Mouse (Mus musculus): Measurements from ENCODE around the gene Abraxas2. TPM values are rescaled to one million over a fixed set of nuclear protein-coding genes. Genes with fewer than 3 reads are reported as not detected.

Abraxas2 gene
- total RNA-seq, 1 experiment from 2014 or later = 45.3 TPM

- ATAC-seq (replicated peaks in 1 of 2; ENCODE audit: insufficient read depth in 1 of 2, low FRiP score in 2 of 2, low TSS enrichment in 1 of 2, low read depth in 1 of 2, poor library complexity in 2 of 2, severe bottlenecking in 2 of 2) = no peak
Measured at GRCm38 (mm10) chr7:132890201-132890600, 31.2 kb downstream of the Abraxas2 start.

DNA sequence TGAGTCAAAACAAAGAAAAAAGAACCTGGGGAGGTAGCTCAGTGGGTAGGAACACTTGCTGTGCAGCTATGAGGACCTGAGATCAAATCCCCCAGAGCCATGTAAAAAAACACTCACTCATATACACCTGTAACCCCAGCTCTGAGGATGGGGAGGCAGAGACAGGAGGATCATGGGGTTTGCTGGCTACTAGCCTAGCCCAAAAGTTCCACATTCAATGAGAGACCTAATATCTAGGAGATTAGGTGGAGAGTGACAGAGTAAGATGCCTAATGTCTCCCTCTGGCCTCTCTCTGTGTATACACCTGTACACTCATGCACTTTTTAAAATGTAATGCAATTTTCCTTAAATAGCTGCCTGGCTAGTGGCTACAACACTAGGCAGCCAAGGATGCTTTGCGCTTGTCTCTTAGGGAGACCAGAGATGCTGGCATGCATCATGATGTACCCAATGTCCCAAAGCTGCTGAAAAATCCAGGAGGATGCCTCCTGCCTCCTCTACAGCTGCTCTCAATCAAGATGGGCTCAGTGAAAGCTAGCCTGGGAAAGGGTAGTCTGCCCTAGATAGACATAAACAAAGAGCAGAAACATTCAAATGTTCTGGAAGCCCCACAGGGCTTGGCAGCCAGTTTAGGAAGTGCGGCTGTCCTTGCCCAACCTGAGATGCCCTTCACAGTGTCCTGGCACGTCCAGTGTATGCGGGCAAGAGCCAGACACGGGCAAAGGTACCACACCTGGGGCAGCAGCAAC, 32.7 kb downstream of the Abraxas2 start:
- no peak for ATAC-seq (replicated peaks in 1 of 2; ENCODE audit: insufficient read depth in 1 of 2, low FRiP score in 2 of 2, low TSS enrichment in 1 of 2, low read depth in 1 of 2, poor library complexity in 2 of 2, severe bottlenecking in 2 of 2)

- no peak for ATAC-seq (replicated peaks in 1 of 2; ENCODE audit: insufficient read depth in 1 of 2, low FRiP score in 2 of 2, low TSS enrichment in 1 of 2, low read depth in 1 of 2, poor library complexity in 2 of 2, severe bottlenecking in 2 of 2)
Measured at GRCm38 (mm10) chr7:132892311-132892661, 33.3 kb downstream of the Abraxas2 start.

DNA sequence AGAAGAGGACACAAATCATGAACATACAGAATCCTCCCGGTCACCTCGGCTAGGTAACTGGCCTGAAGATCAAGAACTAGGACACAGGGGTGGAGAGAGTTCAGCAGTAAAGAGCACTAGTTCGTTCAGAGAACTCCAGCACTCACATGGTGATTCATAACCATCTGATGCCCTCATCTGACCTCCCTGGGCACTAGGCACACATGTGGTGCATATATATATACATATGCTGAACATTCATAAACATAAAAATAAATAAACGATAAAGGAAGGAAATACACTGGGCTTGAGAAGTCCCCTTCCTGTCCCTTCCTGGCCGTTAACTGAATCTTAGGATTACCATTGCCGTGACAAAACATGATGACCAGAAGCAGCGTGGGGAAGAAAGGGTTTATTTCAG, 33.8 kb downstream of the Abraxas2 start:
- ATAC-seq (replicated peaks in 1 of 2; ENCODE audit: insufficient read depth in 1 of 2, low FRiP score in 2 of 2, low TSS enrichment in 1 of 2, low read depth in 1 of 2, poor library complexity in 2 of 2, severe bottlenecking in 2 of 2) = no peak

DNA sequence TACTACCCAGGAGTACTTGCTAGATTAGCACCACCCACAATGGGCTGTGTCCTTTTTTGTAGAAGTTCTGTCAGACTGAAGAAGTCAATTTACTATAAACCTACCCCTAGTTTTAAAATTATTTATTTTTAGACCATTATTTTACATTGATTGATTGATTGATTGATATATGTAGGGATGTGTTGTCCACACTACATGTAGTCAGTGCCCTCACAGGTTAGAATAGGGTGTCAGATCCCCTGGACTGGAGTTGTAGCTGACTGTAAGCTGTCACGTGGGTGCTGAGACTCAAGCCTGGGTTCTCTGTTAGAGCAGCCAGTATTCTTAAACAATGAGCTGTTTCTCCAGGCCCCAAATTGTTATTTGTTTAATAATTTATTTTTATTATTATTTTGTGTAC, 34.3 kb downstream of the Abraxas2 start:
- ATAC-seq (replicated peaks in 1 of 2; ENCODE audit: insufficient read depth in 1 of 2, low FRiP score in 2 of 2, low TSS enrichment in 1 of 2, low read depth in 1 of 2, poor library complexity in 2 of 2, severe bottlenecking in 2 of 2) = no peak

DNA sequence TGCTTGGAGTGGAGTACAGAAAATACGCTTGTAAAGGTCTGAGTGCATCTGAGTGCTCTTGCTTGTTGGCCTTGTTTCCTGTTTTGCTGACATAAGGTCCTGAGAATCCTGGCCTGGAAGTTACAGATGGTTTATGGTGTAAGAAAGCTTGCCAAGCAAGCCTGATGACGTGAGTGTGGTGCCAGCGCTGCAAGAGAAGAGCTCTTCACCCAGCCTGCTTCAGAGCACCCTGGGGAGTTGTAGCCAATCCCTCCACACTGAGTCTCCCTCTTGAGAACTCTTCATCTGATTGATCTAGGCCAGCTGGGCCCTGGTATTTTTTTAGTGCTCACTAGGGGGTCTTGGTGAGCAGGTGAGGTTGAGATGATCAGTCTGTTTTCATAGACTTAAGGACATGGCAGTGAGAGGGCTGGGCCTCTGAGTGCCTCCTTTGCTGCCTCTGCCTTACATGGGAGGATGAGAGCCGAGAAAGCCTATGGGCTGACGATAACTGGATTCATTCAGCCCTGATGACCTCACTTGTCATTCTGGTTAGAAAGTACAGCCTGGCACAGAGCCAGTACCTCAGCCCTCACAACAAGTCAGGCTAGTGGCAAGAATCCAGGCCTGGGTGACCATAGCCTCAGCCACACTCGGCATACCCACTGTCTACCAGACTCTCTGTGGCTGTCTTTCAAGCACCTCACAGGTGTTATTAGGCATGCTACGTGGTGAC, 36.0 kb downstream of the Abraxas2 start:
- no peak for ATAC-seq (replicated peaks in 1 of 2; ENCODE audit: insufficient read depth in 1 of 2, low FRiP score in 2 of 2, low TSS enrichment in 1 of 2, low read depth in 1 of 2, poor library complexity in 2 of 2, severe bottlenecking in 2 of 2)

- ATAC-seq (replicated peaks in 1 of 2; ENCODE audit: insufficient read depth in 1 of 2, low FRiP score in 2 of 2, low TSS enrichment in 1 of 2, low read depth in 1 of 2, poor library complexity in 2 of 2, severe bottlenecking in 2 of 2) = no peak
Measured at GRCm38 (mm10) chr7:132896206-132896815, 37.3 kb downstream of the Abraxas2 start.

GRCm38 (mm10) chr7:132897258-132897657, 38.2 kb downstream of the Abraxas2 start:
- no peak for ATAC-seq (replicated peaks in 1 of 2; ENCODE audit: insufficient read depth in 1 of 2, low FRiP score in 2 of 2, low TSS enrichment in 1 of 2, low read depth in 1 of 2, poor library complexity in 2 of 2, severe bottlenecking in 2 of 2)

- ATAC-seq (replicated peaks in 1 of 2; ENCODE audit: insufficient read depth in 1 of 2, low FRiP score in 2 of 2, low TSS enrichment in 1 of 2, low read depth in 1 of 2, poor library complexity in 2 of 2, severe bottlenecking in 2 of 2) = no peak; a peak in 1 of 4 replicates
Measured at GRCm38 (mm10) chr7:132898234-132898633, 39.2 kb downstream of the Abraxas2 start.

DNA sequence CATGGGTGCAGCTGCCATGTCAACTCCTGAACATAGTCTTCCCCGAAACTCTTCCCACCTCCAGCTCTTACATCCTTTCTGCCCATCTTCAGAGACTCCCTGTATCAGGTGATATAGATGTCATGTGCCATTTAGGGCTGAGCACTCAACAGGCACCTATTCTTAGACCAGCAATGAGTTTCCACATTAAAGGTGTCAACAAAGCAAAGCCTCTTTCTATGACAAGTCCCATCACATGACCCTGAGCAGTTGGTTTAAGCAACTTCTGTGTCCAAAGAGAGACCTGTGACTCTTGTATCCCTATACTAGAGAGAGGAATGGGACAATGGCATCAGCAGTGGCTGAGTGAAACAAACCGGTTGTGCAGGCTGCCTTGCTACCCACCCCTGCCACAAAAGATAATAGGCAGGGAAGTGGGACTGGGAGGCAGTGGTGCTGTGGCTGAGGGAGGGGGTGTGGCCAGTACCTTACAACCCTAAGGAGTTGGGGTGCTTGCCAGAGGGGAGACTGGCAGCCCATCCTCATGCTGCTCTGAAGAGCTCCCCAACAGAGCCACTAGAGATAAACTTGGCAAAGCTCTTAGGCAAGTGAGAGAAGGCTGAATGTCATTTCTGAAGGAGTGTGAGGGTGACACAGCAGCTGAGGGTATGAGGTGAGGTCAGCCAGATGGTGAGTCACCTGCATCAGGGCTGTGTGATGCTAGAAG, 42.0 kb downstream of the Abraxas2 start:
- no peak for ATAC-seq (replicated peaks in 1 of 2; ENCODE audit: insufficient read depth in 1 of 2, low FRiP score in 2 of 2, low TSS enrichment in 1 of 2, low read depth in 1 of 2, poor library complexity in 2 of 2, severe bottlenecking in 2 of 2)

DNA sequence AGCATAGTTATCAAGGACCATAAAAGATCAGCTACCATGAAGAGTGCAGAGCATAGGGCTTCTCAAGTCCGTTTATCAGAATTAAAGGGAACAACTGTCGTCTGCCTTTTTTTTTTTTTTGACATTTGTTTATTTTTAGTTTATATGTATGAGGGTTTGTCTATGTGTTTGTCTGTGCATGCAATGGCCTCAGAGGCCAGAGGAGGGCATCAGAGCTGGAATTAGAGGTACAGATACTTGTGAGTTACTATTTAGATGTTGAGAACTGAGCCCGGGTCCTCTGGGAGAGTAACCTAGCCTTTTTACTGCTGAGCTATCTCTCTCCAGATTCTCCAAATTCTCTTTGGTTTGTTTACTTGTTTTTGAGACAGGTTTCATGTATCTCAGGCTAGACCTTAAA, 44.8 kb downstream of the Abraxas2 start:
- no peak for ATAC-seq (replicated peaks in 1 of 2; ENCODE audit: insufficient read depth in 1 of 2, low FRiP score in 2 of 2, low TSS enrichment in 1 of 2, low read depth in 1 of 2, poor library complexity in 2 of 2, severe bottlenecking in 2 of 2)

GRCm38 (mm10) chr7:132921971-132922370, 62.9 kb downstream of the Abraxas2 start:
- ATAC-seq (replicated peaks in 1 of 2; ENCODE audit: insufficient read depth in 1 of 2, low FRiP score in 2 of 2, low TSS enrichment in 1 of 2, low read depth in 1 of 2, poor library complexity in 2 of 2, severe bottlenecking in 2 of 2) = no peak

DNA sequence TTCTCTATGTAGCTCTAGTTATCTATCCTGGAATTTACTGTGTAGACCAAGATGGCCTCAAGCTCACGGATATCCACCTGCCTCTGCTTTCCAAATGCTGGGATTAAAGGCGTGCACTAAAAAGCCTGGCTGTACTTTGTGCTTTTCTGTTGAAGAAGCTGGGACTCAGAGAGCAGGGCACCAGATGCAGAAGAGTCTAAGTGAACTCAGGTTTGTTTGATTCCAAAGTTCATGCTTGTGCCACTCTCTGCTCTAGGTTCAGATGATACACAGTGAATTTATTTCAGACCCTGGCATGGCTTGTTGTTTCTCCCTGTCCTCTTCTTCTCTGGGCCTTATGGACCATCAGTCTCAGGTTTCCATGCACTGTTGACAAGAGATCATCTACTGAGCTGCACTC, 66.2 kb downstream of the Abraxas2 start:
- ATAC-seq (replicated peaks in 1 of 2; ENCODE audit: insufficient read depth in 1 of 2, low FRiP score in 2 of 2, low TSS enrichment in 1 of 2, low read depth in 1 of 2, poor library complexity in 2 of 2, severe bottlenecking in 2 of 2) = no peak

DNA sequence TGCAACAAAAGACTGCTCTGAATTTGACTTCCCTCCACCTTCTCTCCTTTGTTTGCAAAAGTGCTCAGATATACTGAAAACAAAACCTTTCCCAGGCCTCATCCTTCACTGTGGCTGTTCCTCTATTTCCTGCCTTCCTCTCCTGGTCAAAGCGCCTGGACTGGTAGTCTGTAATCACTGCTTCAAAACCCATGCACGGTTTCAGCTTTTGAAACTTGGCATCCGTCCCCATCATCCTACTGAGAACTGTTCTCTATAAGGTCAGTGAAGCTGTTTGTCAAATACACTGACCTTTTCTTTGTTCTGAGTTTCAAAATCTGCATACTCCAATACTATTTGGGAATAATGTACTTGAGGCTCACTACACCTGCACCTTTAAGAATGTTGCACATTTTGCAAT, 68.2 kb downstream of the Abraxas2 start:
- ATAC-seq (replicated peaks in 1 of 2; ENCODE audit: insufficient read depth in 1 of 2, low FRiP score in 2 of 2, low TSS enrichment in 1 of 2, low read depth in 1 of 2, poor library complexity in 2 of 2, severe bottlenecking in 2 of 2) = no peak

DNA sequence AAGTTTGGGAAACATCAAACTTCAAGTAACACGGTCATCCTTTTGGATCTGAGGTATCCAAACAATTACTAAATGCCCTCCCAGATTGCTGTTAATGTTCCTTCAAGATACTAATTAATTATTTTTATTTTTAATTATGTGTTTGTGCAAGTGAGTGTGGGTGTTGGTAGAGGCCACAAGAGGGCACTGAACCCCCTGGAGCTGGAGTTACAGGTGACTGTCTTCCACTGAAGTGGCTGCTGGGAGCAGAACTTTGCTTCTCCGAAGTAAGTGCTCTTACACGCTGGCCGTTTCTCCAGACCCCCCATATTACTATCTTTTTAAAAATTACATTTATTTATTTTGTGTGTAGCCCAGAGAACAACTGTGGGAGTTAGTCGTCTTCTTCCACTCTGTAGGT, 71.0 kb downstream of the Abraxas2 start:
- no peak for ATAC-seq (replicated peaks in 1 of 2; ENCODE audit: insufficient read depth in 1 of 2, low FRiP score in 2 of 2, low TSS enrichment in 1 of 2, low read depth in 1 of 2, poor library complexity in 2 of 2, severe bottlenecking in 2 of 2)

- peak; percentile 96 to 97 for ATAC-seq (replicated peaks in 1 of 2; ENCODE audit: insufficient read depth in 1 of 2, low FRiP score in 2 of 2, low TSS enrichment in 1 of 2, low read depth in 1 of 2, poor library complexity in 2 of 2, severe bottlenecking in 2 of 2)
Measured at GRCm38 (mm10) chr7:132930850-132931559, 72.0 kb downstream of the Abraxas2 start, which contains the start of gene Zranb1. TSS of gene Zranb1 (plus strand) at chr7:132931142.

- peak; percentile 20 to 25; a peak in 3 of 4 replicates for ATAC-seq (replicated peaks in 1 of 2; ENCODE audit: insufficient read depth in 1 of 2, low FRiP score in 2 of 2, low TSS enrichment in 1 of 2, low read depth in 1 of 2, poor library complexity in 2 of 2, severe bottlenecking in 2 of 2)
Measured at GRCm38 (mm10) chr7:132931560-132932351, 72.7 kb downstream of the Abraxas2 start.

Data from hematopoietic stem cell, adult 5-6 weeks (primary cell).